Mouse (Mus musculus) kidney, postnatal 25 days (tissue): ENCODE measurements at regions not wholly inside any gene's neighbourhood (a gene's known extent, or its start where the extent isn't known, plus 50 kb on each side); places are given as distances from the start of the nearest gene placed in this dataset.

Experiments used
- DNase-seq, 2 experiments: peaks; one replicate each; pipeline ENCODE4 v3.0.0; 2021; ENCODE audit warnings: mixed read lengths in 2 of 2

DNA sequence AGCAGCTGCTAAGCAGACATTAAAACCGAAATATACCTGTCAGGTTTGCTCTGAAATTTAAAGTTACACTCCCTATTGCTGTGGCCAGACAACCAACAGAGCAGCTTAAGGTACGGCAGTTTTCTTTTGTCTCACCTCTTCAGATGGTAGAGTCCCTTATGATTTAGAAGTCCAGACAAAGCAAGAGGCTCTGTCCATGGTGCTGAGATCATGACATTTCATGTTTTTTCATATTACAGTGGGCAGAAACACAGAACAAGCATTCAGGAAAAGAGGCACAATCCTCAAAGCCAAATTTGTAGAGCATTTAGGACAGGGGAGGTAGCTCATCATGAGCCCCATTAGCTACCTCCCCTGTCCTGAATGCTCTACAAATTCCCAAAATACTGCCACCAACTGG, 620.0 kb downstream of the Dnah5 start:
- no peak for DNase-seq

DNA sequence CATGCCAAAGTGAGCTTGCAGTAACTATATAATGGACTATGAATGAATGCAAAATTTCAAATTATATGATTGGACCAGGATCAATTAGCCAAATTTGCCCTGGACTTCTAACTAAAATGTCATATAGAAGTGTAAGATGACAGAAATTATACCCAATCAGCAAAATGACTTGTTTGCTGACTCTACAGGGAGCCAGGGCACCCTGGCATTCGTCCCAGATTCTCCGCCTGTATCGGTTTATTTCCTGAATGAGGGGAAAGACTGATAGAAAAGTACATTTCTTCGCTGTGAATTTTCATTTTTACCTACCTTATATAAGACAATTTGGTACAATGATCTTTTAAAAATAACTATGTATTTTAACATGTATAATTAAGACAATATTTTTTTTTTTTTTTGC, 631.3 kb downstream of the Dnah5 start:
- no peak for DNase-seq

DNA sequence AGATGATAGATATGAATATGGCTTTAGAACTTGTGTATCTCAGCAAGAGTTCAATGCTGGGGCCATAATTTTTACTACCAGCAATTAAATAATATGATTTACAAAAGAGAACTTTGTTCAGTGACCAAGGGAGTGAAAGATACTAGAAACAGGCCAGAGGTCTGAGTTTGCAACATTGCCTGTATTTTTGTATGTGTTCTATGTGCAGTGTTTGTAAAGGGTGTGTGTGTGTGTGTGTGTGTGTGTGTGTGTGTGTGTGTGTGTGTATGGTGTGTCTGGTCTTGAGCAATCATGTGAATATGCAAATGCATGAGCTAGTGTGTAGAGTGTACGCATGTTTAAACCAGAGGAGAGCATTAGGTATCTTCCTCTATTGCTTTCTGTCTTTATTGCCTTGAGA, 636.8 kb downstream of the Dnah5 start:
- DNase-seq, result no peak

DNA sequence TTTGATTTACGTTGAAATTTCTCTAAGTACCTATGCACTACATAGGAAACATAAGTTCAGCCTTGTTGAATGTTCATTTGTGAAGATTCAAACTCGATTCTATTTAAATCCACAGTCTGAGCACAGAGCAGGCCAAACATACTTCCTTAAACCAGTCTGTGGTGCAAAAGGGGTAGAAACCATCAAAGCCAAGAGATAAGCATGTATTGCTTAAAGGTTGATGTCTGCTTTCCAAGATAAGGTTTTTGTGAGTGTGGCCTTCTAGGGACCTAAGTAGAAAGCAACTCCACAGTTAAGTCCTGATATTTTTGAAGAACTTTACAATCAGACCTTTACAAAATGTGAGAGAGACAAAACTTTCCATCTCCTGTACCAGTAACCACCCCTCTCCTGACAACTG, 652.9 kb downstream of the Dnah5 start:
- no peak for DNase-seq

DNA sequence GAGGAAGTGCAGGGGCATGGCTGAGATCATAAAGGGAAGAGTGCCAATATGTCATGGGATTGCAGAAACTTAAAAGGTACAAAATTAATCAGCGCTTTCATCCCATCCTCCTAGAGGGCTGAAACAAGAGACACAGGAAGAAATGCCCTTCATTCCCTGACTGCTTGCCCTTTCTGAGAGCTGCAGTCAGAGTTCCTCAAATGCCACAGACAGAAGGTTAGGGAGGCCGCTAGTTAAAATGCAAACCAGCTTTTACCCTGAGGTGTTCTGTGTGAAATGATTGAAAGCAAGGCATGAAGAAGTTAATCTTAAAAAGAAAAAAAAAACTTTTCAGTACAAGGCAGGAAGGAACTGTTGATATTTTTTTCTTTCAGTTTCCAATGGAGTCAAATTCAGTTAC, 654.6 kb downstream of the Dnah5 start:
- peak; percentile 17 to 44 for DNase-seq

DNA sequence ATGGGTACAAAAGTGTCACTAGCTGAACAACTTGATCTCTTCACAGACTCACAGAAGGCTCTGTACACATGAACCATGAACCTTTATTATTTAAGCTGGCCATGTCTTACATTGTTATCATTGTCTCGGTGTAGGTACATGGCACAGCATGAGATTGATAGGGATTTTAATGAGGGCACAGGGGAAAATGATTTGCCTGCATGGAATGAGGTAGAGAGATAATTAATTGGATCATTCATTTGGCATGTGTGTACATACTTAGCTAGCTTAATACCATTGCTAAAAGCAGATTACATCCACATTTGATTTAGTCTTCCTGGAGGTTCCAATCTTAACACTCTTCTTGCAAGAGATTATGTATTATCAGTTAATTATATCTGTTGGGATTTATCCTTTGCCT, 660.5 kb downstream of the Dnah5 start:
- DNase-seq, result no peak

DNA sequence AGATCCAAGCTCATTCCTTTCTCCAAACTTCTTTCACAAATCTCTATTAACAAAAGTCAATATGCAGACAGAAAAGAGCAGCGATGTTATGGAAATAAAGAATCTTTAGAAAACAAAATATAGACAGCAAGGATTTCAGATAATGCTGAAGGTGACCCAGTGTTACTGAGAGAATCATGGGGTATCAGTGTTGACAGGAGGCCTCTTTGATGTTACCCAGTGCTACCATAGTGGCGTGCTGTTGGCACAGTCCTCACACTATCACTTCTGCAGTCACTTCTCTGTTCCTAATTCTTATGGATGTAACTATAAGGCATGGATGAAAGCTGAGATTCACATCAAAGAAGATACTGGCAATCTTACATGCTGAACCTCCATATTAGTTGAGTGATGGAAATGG, 661.4 kb downstream of the Dnah5 start:
- no peak for DNase-seq

DNA sequence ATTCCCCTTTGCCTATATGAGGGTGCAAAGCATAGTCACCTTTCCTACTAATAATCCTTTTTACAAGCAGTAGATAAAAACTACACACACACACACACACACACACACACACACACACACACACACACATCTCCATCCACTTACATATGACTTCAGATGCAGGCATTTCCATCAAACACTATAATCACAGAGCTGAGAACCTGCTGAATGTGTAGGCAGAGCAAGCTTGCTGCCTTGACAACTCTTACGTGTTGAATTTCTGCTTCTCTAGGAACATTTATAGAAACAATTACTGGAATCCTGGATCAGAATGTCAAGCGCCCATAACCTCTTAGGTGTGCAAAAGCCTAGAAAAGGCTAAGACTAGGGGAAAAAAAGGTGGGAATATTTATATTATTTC, 669.4 kb downstream of the Dnah5 start:
- DNase-seq, result no peak

DNA sequence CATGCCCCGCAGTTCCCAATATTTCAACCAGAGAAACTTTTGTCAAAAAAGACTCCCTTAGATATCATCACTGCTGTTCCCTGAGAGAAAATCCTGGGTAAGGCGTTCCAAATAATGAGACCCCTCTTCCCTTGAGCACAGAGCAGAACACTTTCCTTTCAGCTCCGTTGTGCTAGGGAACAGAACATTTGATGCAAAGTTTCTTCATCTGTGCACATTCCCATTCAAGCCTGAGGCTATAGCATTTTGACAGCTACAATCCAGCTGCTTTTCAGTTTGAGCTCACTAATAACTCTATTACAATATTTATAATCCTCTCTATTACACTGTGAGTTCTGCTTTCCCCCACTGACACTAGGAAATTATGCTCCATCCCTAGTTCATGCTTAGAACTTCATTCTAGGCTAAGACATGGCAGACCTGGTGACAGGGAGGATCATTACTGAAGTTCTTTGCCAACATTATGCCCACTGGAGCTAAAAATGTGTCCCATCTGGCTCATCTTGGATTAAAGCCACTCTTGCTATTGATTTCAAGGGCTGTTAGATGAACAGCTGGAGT, 692.8 kb downstream of the Dnah5 start:
- no peak for DNase-seq

DNA sequence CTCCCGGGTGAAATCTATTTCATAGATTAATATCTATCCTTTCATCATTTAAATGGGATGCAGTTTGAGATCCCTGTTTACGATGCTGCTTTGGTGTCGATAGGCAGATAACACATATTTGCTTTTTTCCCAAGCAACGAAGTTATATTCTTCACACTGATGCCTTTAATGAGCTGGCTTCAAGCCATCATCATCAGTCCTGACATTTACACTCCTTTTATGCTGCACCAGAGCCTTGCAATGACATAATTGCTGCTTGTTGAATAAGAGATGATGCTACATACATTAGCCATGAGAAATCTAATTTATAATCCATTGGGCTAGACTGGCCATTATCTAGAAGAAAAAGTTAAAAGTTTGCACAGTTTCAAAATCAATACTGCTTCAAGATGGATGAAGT, 718.9 kb downstream of the Dnah5 start:
- no peak for DNase-seq

DNA sequence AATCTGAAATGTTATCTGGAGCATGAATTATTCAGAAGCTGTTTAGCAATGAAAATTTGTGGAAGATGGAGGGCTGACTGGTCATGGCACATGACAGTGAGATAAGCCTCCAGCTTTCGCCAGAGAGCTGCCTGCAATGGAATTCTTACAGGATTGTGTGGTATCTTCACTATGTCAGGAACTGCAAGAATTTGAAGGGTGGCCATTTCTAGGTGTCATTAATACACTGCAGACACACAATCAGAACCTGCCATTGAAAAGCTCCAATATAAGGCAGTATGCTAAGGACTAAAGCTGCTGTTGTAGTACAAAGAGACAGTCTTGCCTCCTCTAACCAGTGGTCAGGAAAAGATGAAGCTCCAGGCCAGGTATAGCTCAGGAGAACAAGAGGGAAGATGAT, 744.7 kb downstream of the Dnah5 start:
- DNase-seq, result no peak
